Mouse (Mus musculus) skeletal muscle tissue, adult 2 months (tissue): Measurements from ENCODE around the gene Grm6.

Source experiments
- DNase-seq: peaks from one replicate; pipeline ENCODE4 v3.0.0-alpha.2; 2012; ENCODE audit warnings: low read depth, low spot score

The Grm6 gene

DNA sequence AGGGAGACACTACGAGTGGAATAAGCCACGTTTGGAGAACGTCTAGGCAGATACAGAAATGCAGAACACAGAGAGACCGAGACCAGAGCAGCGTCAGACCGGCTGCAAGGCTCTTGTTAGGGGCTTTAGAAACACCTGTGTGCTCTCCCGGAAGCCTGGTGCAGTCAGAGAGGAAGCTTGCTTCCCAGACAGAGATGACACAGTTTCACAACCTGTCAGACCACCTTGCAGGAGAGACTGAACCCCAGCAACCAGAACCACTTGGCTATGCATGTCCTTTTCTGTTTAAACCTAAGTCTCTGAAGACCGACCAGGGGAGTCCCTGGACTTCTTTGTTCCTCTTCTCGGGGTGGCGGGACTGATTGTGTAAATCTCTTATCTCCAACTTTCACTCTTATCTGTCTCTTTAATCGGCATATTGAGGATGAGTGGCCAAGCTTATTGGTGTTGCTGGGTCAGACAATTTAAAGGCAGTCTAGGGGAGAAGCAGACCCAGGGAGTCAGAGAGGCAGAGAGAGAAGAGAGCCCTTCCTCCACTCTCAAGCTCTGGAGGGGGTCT is at the start of gene Grm6:
Grm6 (plus strand) TSS at position 509 of the 559 bp plus-strand sequence.
- DNase-seq, result no peak

DNA sequence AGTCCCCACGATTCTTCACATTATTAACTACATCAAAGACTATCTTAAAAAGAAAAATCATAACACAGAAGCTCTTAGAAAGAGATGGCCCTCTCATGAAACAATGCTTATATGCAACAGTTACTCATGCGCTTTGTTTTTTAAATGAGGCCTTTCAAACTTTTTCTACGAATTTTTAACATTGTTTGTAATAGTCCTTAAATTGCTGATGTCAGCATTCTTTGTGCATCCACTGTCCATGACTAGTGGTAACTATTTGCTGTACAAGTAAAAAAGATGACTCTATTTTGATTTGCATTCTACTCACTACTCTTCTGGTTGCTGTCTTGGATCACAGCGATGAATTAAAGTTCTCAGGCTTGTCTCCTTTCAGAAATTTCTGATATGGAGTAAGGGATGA is 36.3 kb upstream of the Grm6 start:
- no peak for DNase-seq

DNA sequence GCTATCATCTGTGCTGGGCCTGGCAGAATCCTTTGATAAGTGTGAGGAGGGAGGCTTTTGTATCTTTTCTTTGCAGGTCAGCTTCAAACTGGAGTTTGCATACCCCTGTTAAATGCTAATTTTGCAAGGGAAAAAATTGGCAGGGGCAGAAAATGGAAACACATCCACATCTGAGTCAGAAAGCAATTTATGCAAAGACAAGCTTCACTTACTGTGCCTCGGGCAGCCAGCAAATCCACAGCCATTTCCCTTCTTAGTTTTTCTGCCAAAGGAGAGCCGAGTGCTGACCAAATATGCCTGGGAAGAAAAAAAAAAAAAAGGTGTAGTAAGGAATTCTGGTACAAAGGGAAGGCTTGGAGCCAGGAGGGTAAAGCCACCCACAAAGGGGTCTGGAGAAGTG is 24.3 kb upstream of the Grm6 start:
- no peak for DNase-seq

GRCm38 (mm10) chr11:50827010-50827953 is 23.2 kb upstream of the Grm6 start, which contains the start of gene Zfp354c:
Gene Zfp354c (minus strand): TSS chr11:50827724.
- DNase-seq, result peak; percentile 73

- DNase-seq, result no peak
These were observed 14.8 kb upstream of the Grm6 start for GRCm38 (mm10) chr11:50835727-50836126.

- DNase-seq, result peak; percentile 92
These were observed 9.3 kb upstream of the Grm6 start, which contains the start of gene Zfp879 for GRCm38 (mm10) chr11:50841023-50841735. Gene Zfp879 (minus strand): TSS chr11:50841552.

- DNase-seq, result no peak
These were observed 4.5 kb upstream of the Grm6 start for GRCm38 (mm10) chr11:50845951-50846350.

DNA sequence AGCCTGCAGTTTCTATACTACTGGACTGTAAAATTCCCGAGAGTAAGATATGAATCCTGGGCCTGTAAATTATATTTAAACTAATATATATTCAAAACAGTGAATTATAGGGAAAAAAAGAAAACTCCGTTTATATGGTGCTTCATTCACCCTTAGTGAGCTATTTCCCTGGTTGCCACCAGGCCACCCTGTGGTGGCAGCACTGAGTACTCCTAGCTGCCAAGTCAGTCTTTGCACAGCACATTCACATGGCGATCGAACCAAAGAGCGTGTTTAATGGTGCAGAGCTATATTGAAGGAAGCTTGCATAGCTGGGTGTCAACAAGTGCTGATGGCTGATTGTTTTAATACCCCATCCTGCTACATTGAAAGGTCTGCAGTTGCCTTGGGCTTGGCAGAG is 3.4 kb upstream of the Grm6 start:
- DNase-seq, result no peak

- DNase-seq, result no peak
These were observed 1.9 kb upstream of the Grm6 start for GRCm38 (mm10) chr11:50848520-50849137.

DNA sequence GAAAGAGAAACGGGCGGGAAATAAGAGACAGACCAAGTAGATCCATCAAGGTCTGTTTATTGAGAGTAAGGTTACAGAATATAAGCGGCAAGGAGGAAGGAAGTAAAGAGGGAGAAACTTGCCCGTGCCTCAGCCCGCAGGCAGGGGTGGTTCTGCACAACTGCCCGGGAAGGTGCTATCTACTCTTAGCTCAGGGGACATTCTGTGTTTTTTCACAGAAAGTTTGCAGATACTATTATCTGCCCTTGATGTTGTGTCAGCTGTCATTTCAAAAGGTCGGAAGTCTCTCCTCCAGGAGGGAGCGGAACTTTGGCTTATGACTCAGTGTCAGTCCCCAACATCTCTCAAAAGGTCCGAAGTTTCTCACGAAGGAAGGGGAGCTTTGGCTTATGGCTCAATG is 1.2 kb upstream of the Grm6 start:
- no peak for DNase-seq

DNA sequence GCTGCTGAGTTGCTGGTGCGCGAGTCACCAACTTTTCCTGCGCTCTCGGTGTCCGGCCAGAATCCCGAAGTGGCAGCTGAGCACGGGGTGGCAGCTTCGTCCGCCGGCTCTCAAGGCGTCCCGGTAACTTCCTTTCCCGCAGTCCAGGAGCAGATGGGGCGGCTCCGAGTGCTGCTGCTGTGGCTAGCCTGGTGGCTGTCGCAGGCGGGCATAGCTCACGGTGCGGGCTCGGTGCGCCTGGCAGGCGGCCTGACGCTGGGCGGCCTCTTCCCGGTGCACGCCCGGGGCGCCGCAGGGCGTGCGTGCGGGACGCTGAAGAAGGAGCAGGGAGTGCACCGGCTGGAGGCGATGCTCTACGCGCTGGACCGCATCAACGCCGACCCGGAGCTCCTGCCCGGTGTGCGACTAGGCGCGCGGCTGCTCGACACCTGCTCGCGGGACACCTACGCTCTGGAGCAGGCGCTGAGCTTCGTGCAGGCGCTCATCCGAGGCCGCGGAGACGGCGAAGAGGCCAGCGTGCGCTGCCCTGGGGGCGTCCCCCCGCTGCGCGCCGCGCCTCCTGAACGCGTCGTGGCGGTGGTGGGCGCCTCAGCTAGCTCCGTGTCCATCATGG is 610 bp downstream of the Grm6 start:
- DNase-seq, result no peak

DNA sequence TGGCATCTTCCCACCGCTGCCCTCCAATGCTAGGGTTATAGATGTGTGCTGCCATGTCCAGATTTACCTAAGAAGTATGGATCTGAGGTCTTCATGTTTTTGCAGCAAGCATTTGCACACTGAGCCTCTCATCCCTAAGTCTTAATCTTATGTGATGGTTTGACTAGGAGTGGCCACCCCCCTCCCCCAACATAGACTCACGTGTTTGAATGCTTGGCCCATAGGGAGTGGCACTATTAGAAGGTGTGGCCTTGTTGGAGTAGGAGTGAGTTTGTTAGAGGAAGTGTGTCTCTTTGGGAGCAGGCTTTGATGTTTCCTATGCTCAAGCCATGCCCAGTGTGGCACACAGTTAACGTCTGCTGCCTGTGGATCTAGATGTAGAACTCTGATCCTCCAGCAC is 28.2 kb downstream of the Grm6 start:
- no peak for DNase-seq

GRCm38 (mm10) chr11:50883756-50884155 is 33.3 kb downstream of the Grm6 start:
- no peak for DNase-seq

GRCm38 (mm10) chr11:50886231-50886932 is 35.9 kb downstream of the Grm6 start:
- no peak for DNase-seq

GRCm38 (mm10) chr11:50886933-50887293 is 36.4 kb downstream of the Grm6 start:
- DNase-seq, result no peak

DNA sequence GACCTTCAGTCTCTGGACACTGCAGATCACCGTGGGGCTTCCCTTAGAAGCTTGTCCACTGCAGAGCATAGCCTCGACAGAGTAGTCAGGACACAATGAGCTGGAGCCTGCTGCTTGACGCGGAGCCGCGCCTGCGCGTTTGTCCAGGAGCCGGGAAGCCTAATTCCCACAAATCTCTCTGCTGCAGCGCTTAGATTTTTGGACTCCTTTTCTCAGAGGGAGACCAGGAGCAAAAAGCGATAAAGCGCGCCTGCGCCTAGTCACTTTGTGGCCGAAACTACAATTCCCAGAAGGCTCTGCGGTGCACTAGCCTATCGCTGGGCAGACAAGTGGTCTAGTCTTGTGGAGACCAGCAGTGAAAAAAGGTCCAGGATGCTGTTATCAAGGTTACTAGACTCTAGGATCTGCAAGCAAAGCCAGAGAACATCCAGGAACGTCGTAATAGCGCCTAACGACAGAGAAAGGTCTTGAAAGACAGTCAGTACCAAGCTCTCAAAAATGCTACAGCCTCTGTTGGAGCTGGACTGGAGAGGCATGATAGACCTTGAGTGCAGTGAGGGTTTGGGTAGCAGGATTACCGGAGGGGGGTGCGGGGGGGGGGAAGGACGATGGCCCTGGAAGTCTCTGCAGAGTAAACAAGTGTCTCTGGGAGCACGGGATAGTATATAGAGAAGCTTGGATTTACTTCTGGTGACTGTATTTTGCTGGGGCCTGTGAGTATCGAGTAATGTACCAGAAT is 37.1 kb downstream of the Grm6 start, which contains the start of gene Zfp454:
Zfp454 (minus strand) TSS at position 262 of the 739 bp plus-strand sequence.
- peak; percentile 76 for DNase-seq

- DNase-seq, result no peak
These were observed 42.0 kb downstream of the Grm6 start for GRCm38 (mm10) chr11:50892441-50892840.

DNA sequence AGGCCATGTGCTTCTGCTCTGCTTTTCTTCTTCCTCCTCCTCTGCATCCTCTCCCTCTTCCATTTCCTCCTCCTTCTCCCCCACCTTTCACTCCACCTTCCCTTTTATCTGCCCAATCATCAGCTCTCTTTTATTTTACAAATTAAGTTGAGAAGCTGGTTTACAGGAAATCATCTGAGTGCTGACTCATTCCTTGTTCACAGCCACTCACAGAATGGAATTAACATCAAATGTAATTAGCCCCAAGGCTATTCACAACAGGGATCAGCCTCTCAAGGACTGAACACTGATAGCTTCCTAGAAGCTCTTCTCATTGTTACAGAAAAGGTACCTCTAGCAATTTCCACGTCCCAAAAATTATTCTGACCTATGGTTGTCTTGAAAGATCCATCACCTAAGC is 46.9 kb downstream of the Grm6 start:
- DNase-seq, result no peak

GRCm38 (mm10) chr11:50908136-50908535 is 57.7 kb downstream of the Grm6 start:
- DNase-seq, result no peak

GRCm38 (mm10) chr11:50913301-50913700 is 62.8 kb downstream of the Grm6 start:
- DNase-seq, result no peak
